Mouse (Mus musculus): ENCODE measurements at regions not wholly inside any gene's neighbourhood (a gene's known extent, or its start where the extent isn't known, plus 50 kb on each side); places are given as distances from the start of the nearest gene placed in this dataset.

- peak; percentile 4 to 42 for DNase-seq (ENCODE audit: low spot score in 2 of 2)
Observed at GRCm38 (mm10) chr4:29525769-29526658, 713.1 kb downstream of the Epha7 start.
